Mouse (Mus musculus) kidney, postnatal 0 days (tissue): ENCODE results near the gene Atg101. TPM values are rescaled to one million over a fixed set of nuclear protein-coding genes. Genes with fewer than 3 reads are reported as not detected.

Experiments used
- ATAC-seq: fragments of 200-750 bp; cut with Nextera tagmentation; replicated peaks from 2 replicates; pipeline ENCODE4 v1.8.0; 2017; ENCODE audit warnings: low read depth, moderate number of reproducible peaks, moderate TSS enrichment, moderate library complexity; ENCODE audit not compliant: low FRiP score
- DNase-seq: peaks from one replicate; pipeline ENCODE4 v3.0.0-alpha.2; 2016; ENCODE audit warnings: low spot score
- H3K27ac ChIP-seq: fragments of 300-500 bp; sonication (generic); 2 replicates; pipeline ENCODE4 v1.5.1; 2014; ENCODE audit warnings: mild to moderate bottlenecking
- H3K27me3 ChIP-seq: fragments of 300-500 bp; sonication (generic); 2 replicates; pipeline ENCODE4 v1.6.1; 2014; ENCODE audit warnings: low read length, mixed read lengths; ENCODE audit not compliant: insufficient read depth
- H3K36me3 ChIP-seq: fragments of 300-500 bp; sonication (generic); 2 replicates; pipeline ENCODE4 v1.6.1; 2014; ENCODE audit warnings: low read length, mixed read lengths; ENCODE audit not compliant: insufficient read depth
- H3K4me1 ChIP-seq: fragments of 300-500 bp; sonication (generic); replicated peaks from 2 replicates; pipeline ENCODE4 v1.6.1; 2014; ENCODE audit warnings: antibody characterized with exemption, low read length, mixed read lengths; ENCODE audit not compliant: insufficient read depth
- H3K4me2 ChIP-seq: fragments of 300-500 bp; sonication (generic); 2 replicates; pipeline ENCODE4 v1.6.1; 2014; ENCODE audit warnings: mild to moderate bottlenecking, low read length, moderate library complexity, mixed read lengths
- H3K4me3 ChIP-seq: fragments of 300-500 bp; sonication (generic); replicated peaks from 2 replicates; pipeline ENCODE4 v1.5.1; 2014; ENCODE audit warnings: low read depth, low read length
- H3K9ac ChIP-seq: fragments of 300-500 bp; sonication (generic); 2 replicates; pipeline ENCODE4 v1.6.1; 2014; ENCODE audit warnings: low read depth, low read length
- H3K9me3 ChIP-seq: fragments of 300-500 bp; sonication (generic); replicated peaks from 2 replicates; pipeline ENCODE4 v1.6.1; 2016; ENCODE audit warnings: low read length, inconsistent platforms, mixed read lengths
- CTCF ChIP-seq: IDR thresholded peaks from 2 replicates; pipeline ENCODE4 v1.5.1; 2016; ENCODE audit warnings: antibody characterized with exemption, low read depth, mild to moderate bottlenecking, moderate library complexity
- WGBS: fragments of 180-500 bp; shearing (Covaris S2); extraction: QIAGEN DNeasy Blood & Tissue Kit; methylation state at CpG from one replicate; pipeline ENCODE4 v1.1.7; 2014; 5-methylcytosine and 5-hydroxymethylcytosine counted together
- polyA plus RNA-seq: library from polyadenylated mRNA; unstranded; fragments of >200 nt; fragmentation: Nextera tagmentation; extraction: Ambion mirVana; gene quantifications from 2 replicates; pipeline ENCODE4 v1.2.1, GENCODE M21; 2015

The Atg101 gene
- polyA plus RNA-seq, 1 experiment from 2014 or later, result 77.1 TPM

GRCm38 (mm10) chr15:101290354-101290753 is 6.3 kb downstream of the Atg101 start:
- no peak overlapping the region for H3K4me2 ChIP-seq
- no peak overlapping the region for H3K9ac ChIP-seq
- ATAC-seq (no peak), DNase-seq (no peak)
- 92% methylated on average over 15 of the region's 15 CpGs for WGBS
- TF ChIP-seq CTCF, result no peak
- H3K36me3 ChIP-seq, result peaks cover 35% of the 10 kb centered on the region
- no peak overlapping the region for H3K4me3 ChIP-seq
- no peaks in the 10 kb centered on the region for H3K27me3 ChIP-seq
- H3K4me1 ChIP-seq, result peaks cover 8% of the 10 kb centered on the region; the same call in 1 of the 2 replicates
- H3K9me3 ChIP-seq, result no peaks in the 10 kb centered on the region
- no peak overlapping the region for H3K27ac ChIP-seq

GRCm38 (mm10) chr15:101292012-101292411 is 7.9 kb downstream of the Atg101 start:
- H3K4me3 ChIP-seq, result no peak overlapping the region
- peaks cover 29% of the 10 kb centered on the region for H3K36me3 ChIP-seq
- ATAC-seq (no peak), DNase-seq (no peak)
- H3K27ac ChIP-seq, result no peak overlapping the region
- H3K4me1 ChIP-seq, result peaks cover 6% of the 10 kb centered on the region; the same call in 1 of the 2 replicates
- H3K9me3 ChIP-seq, result no peaks in the 10 kb centered on the region
- TF ChIP-seq CTCF, result no peak
- H3K27me3 ChIP-seq, result no peaks in the 10 kb centered on the region
- no peak overlapping the region for H3K9ac ChIP-seq
- WGBS, result 71% methylated on average over 3 of the region's 3 CpGs
- no peak overlapping the region for H3K4me2 ChIP-seq

- Histone ChIP-seq H3K36me3 (peaks cover 19% of the 10 kb centered on the region), H3K9me3 (no peaks in the 10 kb centered on the region), H3K27ac (peak within 1 kb of the TSS; percentile 87), H3K4me2 (peak within 1 kb of the TSS; percentile 53), H3K4me3 (peak within 1 kb of the TSS; percentile 35), H3K27me3 (no peaks in the 10 kb centered on the region), H3K9ac (peak within 1 kb of the TSS; percentile 59), H3K4me1 (peaks cover 10% of the 10 kb centered on the region; the same call in 1 of the 2 replicates)
- no peak for TF ChIP-seq CTCF
- DNase-seq (peak; percentile 76), ATAC-seq (0 out of 2 replicates have a peak, but pooled peaks have one; percentile 49)
- 26% methylated on average over 18 of the region's 18 CpGs for WGBS
Observed at GRCm38 (mm10) chr15:101293025-101293621, 9.1 kb downstream of the Atg101 start, which contains the start of gene 6030408B16Rik. TSS of gene 6030408B16Rik (plus strand) at chr15:101293212.

GRCm38 (mm10) chr15:101294028-101294894 is 10.2 kb downstream of the Atg101 start:
- Histone ChIP-seq H3K27ac (peak overlapping the region; percentile 87), H3K4me3 (peak overlapping the region; percentile 35), H3K4me1 (peaks cover 14% of the 10 kb centered on the region; the same call in 1 of the 2 replicates), H3K4me2 (peak overlapping the region; percentile 53), H3K27me3 (no peaks in the 10 kb centered on the region), H3K9ac (peak overlapping the region; percentile 59), H3K9me3 (no peaks in the 10 kb centered on the region), H3K36me3 (peaks cover 13% of the 10 kb centered on the region)
- WGBS, result 23% methylated on average over 16 of the region's 16 CpGs
- TF ChIP-seq CTCF, result no peak
- DNase-seq, result peak; percentile 96
- ATAC-seq, result peak; percentile 65

GRCm38 (mm10) chr15:101295106-101295505 is 11.0 kb downstream of the Atg101 start:
- DNase-seq, result peak; percentile 69
- Histone ChIP-seq H3K36me3 (peaks cover 8% of the 10 kb centered on the region), H3K4me3 (0 out of 2 replicates have a peak overlapping the region, but pooled peaks have one; percentile 35), H3K27me3 (no peaks in the 10 kb centered on the region), H3K9ac (0 out of 2 replicates have a peak overlapping the region, but pooled peaks have one; percentile 1), H3K9me3 (no peaks in the 10 kb centered on the region), H3K27ac (peak overlapping the region; percentile 87), H3K4me2 (peak overlapping the region; percentile 53; the same call in 1 of the 2 replicates), H3K4me1 (peaks cover 14% of the 10 kb centered on the region; the same call in 1 of the 2 replicates)
- ATAC-seq, result no peak
- WGBS, result 50% methylated on average over 7 of the region's 7 CpGs
- no peak for TF ChIP-seq CTCF

GRCm38 (mm10) chr15:101295616-101296015 is 11.5 kb downstream of the Atg101 start:
- Histone ChIP-seq H3K4me1 (peaks cover 14% of the 10 kb centered on the region; the same call in 1 of the 2 replicates), H3K4me3 (no peak overlapping the region), H3K9ac (0 out of 2 replicates have a peak overlapping the region, but pooled peaks have one; percentile 31), H3K27ac (peak overlapping the region; percentile 87; the same call in 1 of the 2 replicates), H3K9me3 (no peaks in the 10 kb centered on the region), H3K27me3 (no peaks in the 10 kb centered on the region), H3K4me2 (no peak overlapping the region), H3K36me3 (peaks cover 2% of the 10 kb centered on the region)
- WGBS, result 88% methylated on average over 10 of the region's 10 CpGs
- DNase-seq (no peak), ATAC-seq (no peak)
- no peak for TF ChIP-seq CTCF
